12 mouse cellular contexts compared by ENCODE assay signal in genomic region chr14:8327371-8327770, GRCm38 (mm10). TPM values are rescaled to one million over a fixed set of nuclear protein-coding genes. Genes with fewer than 3 reads are reported as not detected.
DNase-seq lines count a peak whose midpoint lies in the region; ATAC-seq lines count a peak whose summit lies in the region.
"Had no signal": no experiment of that assay in that cellular context is flagged by ENCODE, and none has a peak within 500 bp of the region (broad histone marks: within the 10 kb centered on the region; RNA-seq: fewer than 3 reads in every experiment).

No protein-coding gene starts in this region.

- no peak overlapping the region for H3K4me3 ChIP-seq in embryonic facial prominence, embryonic 12.5 days
- no peak overlapping the region for H3K4me3 ChIP-seq in embryonic facial prominence, embryonic 10.5 days
- no peak overlapping the region for H3K4me3 ChIP-seq in embryonic facial prominence, embryonic 14.5 days (ENCODE audit: low read depth, low read length)
- H3K4me3 ChIP-seq: forebrain, embryonic 12.5 days; limb, embryonic 12.5 days had no signal

- peaks cover 16% of the 10 kb centered on the region for H3K4me1 ChIP-seq in embryonic facial prominence, embryonic 12.5 days
- H3K4me1 ChIP-seq in embryonic facial prominence, embryonic 10.5 days = peaks cover 28% of the 10 kb centered on the region
- H3K4me1 ChIP-seq in embryonic facial prominence, embryonic 14.5 days (ENCODE audit: control insufficient read depth, insufficient read depth, low read length) = peaks cover 10% of the 10 kb centered on the region; the same call in 1 of the 2 replicates

- WGBS in embryonic facial prominence, embryonic 12.5 days = 22% methylated on average over 1 of the region's 1 CpGs
- 16% methylated on average over 1 of the region's 1 CpGs for WGBS in embryonic facial prominence, embryonic 10.5 days
- 24% methylated on average over 1 of the region's 1 CpGs for WGBS in embryonic facial prominence, embryonic 14.5 days

- no peak for DNase-seq in embryonic facial prominence, embryonic 10.5 days (ENCODE audit: low spot score)
- peak; percentile 88 for DNase-seq in kidney, adult 11 months
- no peak for DNase-seq in kidney, postnatal 4 days
- peak; percentile 55 for DNase-seq in embryonic facial prominence, embryonic 14.5 days (ENCODE audit: low spot score)
- peak; percentile 74 to 91 for DNase-seq in kidney, postnatal 25 days
- no peak for DNase-seq in cerebellum, postnatal 36 days
- DNase-seq in layer of hippocampus, postnatal 25 days (ENCODE audit: extremely low spot score in 1 of 2, low spot score in 1 of 2) = no peak

- no peaks in the 10 kb centered on the region for H3K36me3 ChIP-seq in embryonic facial prominence, embryonic 12.5 days
- no peaks in the 10 kb centered on the region for H3K36me3 ChIP-seq in embryonic facial prominence, embryonic 10.5 days (replicated peaks)
- no peaks in the 10 kb centered on the region for H3K36me3 ChIP-seq in embryonic facial prominence, embryonic 14.5 days (ENCODE audit: control insufficient read depth, insufficient read depth, low read length)
- H3K36me3 ChIP-seq: forebrain, embryonic 12.5 days; limb, embryonic 12.5 days had no signal

- ATAC-seq in embryonic facial prominence, embryonic 12.5 days (ENCODE audit: insufficient number of reproducible peaks, insufficient read depth, low FRiP score, low TSS enrichment) = no peak
- ATAC-seq in embryonic facial prominence, embryonic 14.5 days (ENCODE audit: low read depth) = peak; percentile 38; the same call in 1 of the 2 replicates

- peak overlapping the region; percentile 46; the same call in 1 of the 2 replicates for H3K27ac ChIP-seq in embryonic facial prominence, embryonic 12.5 days
- H3K27ac ChIP-seq in embryonic facial prominence, embryonic 10.5 days (replicated peaks) = no peak overlapping the region
- H3K27ac ChIP-seq in embryonic facial prominence, embryonic 14.5 days (replicated peaks; ENCODE audit: low read depth, low read length) = no peak overlapping the region
- H3K27ac ChIP-seq: forebrain, embryonic 12.5 days; limb, embryonic 12.5 days had no signal

- no peak overlapping the region for H3K9ac ChIP-seq in embryonic facial prominence, embryonic 12.5 days
- H3K9ac ChIP-seq in embryonic facial prominence, embryonic 14.5 days (ENCODE audit: low read depth, low read length) = no peak overlapping the region
- H3K9ac ChIP-seq: forebrain, embryonic 12.5 days; limb, embryonic 12.5 days had no signal

- H3K4me2 ChIP-seq in embryonic facial prominence, embryonic 12.5 days (replicated peaks) = no peak overlapping the region
- H3K4me2 ChIP-seq in embryonic facial prominence, embryonic 14.5 days (ENCODE audit: low read depth, low read length) = no peak overlapping the region
- H3K4me2 ChIP-seq: forebrain, embryonic 12.5 days; limb, embryonic 12.5 days had no signal

- no peaks in the 10 kb centered on the region for H3K27me3 ChIP-seq in embryonic facial prominence, embryonic 12.5 days
- peaks cover 8% of the 10 kb centered on the region; the same call in 1 of the 2 replicates for H3K27me3 ChIP-seq in embryonic facial prominence, embryonic 10.5 days (replicated peaks; ENCODE audit: low read depth, poor library complexity, severe bottlenecking)
- no peaks in the 10 kb centered on the region for H3K27me3 ChIP-seq in embryonic facial prominence, embryonic 14.5 days (replicated peaks; ENCODE audit: control insufficient read depth, insufficient read depth, low read length)
- H3K27me3 ChIP-seq: forebrain, embryonic 12.5 days had no signal

- H3K9me3 ChIP-seq in embryonic facial prominence, embryonic 12.5 days = no peaks in the 10 kb centered on the region
- no peaks in the 10 kb centered on the region for H3K9me3 ChIP-seq in embryonic facial prominence, embryonic 10.5 days
- H3K9me3 ChIP-seq in embryonic facial prominence, embryonic 14.5 days (ENCODE audit: control insufficient read depth, low read length) = no peaks in the 10 kb centered on the region
- H3K9me3 ChIP-seq: forebrain, embryonic 12.5 days; limb, embryonic 12.5 days had no signal

RNA-seq across cellular contexts. Expression of gene Fam107a, which starts 9.5 kb away (rescaled TPM):
- 1.9 and 2.2 TPM in 2 replicates for polyA plus RNA-seq in embryonic facial prominence, embryonic 12.5 days (2016; fragmentation: Nextera tagmentation; extraction: Ambion mirVana)
- polyA plus RNA-seq in embryonic facial prominence, embryonic 10.5 days (2016; fragmentation: Nextera tagmentation; extraction: Ambion mirVana) = 1.1 and 1.6 TPM in 2 replicates
- 0.85 and 1.5 TPM in 2 replicates for polyA plus RNA-seq in embryonic facial prominence, embryonic 14.5 days (2014; fragmentation: Nextera tagmentation; extraction: Ambion mirVana)
- 100 to 1,000 TPM; 284 to 286 TPM for total RNA-seq in layer of hippocampus, postnatal 25 days (2021)
- total RNA-seq: common myeloid progenitor, adult 5-6 weeks had no signal

RNA-seq across cellular contexts. Expression of gene Oit1, which starts 51.2 kb away (rescaled TPM):
- polyA plus RNA-seq in embryonic facial prominence, embryonic 12.5 days (2016; fragmentation: Nextera tagmentation; extraction: Ambion mirVana) = 0.26 and 0.36 TPM in 2 replicates
- 0.24 and 0.42 TPM in 2 replicates for polyA plus RNA-seq in embryonic facial prominence, embryonic 10.5 days (2016; fragmentation: Nextera tagmentation; extraction: Ambion mirVana)
- polyA plus RNA-seq in embryonic facial prominence, embryonic 14.5 days (2014; fragmentation: Nextera tagmentation; extraction: Ambion mirVana) = 1.5 and 1.9 TPM in 2 replicates
- not detected for total RNA-seq in layer of hippocampus, postnatal 25 days (2021)
- total RNA-seq: common myeloid progenitor, adult 5-6 weeks; layer of hippocampus, adult 18-20 months had no signal
- polyA plus RNA-seq: forebrain, embryonic 12.5 days; limb, embryonic 12.5 days had no signal

Comparison
In these comparisons a context has a peak if more than half of its experiments do, and no peak if none do; other contexts are left out.
1. DNase-seq: peak in kidney, adult 11 months (single experiment), embryonic facial prominence, embryonic 14.5 days (single experiment) and kidney, postnatal 25 days (2 of 2); none in embryonic facial prominence, embryonic 10.5 days (single experiment), kidney, postnatal 4 days (0 of 2), cerebellum, postnatal 36 days (0 of 2) and layer of hippocampus, postnatal 25 days (0 of 2).